Mouse (Mus musculus): Measurements from ENCODE around the gene Best1.

DNA sequence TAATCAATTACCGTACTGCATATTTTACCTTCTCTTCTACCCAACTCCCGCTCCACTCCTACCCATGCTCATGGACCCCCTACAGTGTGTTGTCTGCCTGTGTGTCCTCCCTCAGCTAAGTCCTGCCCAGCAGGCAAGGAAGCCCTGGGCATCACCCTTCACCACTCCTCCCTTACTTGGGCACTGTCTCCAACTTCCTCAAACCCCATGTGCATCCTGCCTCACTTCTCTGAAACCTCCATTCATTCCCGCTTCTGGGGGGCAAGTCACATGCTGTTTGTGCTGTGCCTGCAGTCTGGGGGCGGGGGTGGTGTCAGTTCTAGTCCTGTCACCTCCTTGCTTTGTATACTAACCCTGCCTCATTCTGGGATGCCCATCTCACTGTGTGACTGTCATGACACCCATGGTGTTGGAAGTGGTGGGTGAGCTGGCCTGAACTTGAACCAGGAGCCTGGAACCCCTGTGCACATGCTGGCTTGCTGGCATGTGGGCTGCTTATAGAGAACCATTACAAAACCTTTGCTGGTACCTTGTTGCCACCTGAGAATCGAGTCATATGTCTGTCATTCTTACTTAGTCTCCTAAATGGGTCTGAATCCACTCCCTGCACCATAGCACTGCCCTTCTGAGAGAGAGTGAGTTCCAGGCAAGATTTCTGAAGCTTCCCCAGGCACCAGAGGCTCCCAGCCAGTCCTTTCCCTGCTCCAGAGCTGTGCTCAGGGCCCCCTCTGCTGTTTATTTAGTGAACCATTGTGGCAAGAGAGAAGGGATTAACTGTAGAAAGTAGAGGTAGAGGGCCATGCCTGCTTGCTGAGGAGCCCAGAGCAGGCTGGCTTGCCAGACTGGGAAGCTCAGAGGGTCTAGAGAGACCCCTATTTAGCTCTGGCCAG, 21.2 kb upstream of the Best1 start:
- no peak for TF ChIP-seq CTCF (IDR thresholded peaks at IDR 0.05; ENCODE audit: control insufficient read depth, insufficient read depth, insufficient read length)
- TF ChIP-seq MYOD1 (IDR thresholded peaks at IDR 0.05; ENCODE audit: control insufficient read depth, insufficient read length, low read depth): no peak
- TF ChIP-seq MAX (IDR thresholded peaks at IDR 0.05): no peak
- TF ChIP-seq MYOG (IDR thresholded peaks at IDR 0.05; ENCODE audit: control insufficient read depth, extremely low read depth, insufficient read length): no peak
- TF ChIP-seq USF1 (IDR thresholded peaks at IDR 0.05; ENCODE audit: low read depth): no peak
- TF ChIP-seq CEBPB (IDR thresholded peaks at IDR 0.05; ENCODE audit: low read depth): no peak

Data from C2C12 (cell line).